ENCODE assay signal across 29 mouse cellular contexts in genomic region chr12:33242679-33243078, GRCm38 (mm10).
DNase-seq lines count a peak whose midpoint lies in the region; ATAC-seq lines count a peak whose summit lies in the region.
"Had no signal": no experiment of that assay in that cellular context is flagged by ENCODE, and none has a peak within 500 bp of the region (broad histone marks: within the 10 kb centered on the region; RNA-seq: fewer than 3 reads in every experiment).

No protein-coding gene starts in this region.

- no peaks in the 10 kb centered on the region for H3K27me3 ChIP-seq in heart, embryonic 13.5 days (replicated peaks)
- H3K27me3 ChIP-seq in midbrain, embryonic 14.5 days (ENCODE audit: control insufficient read depth, insufficient read depth, low read length) = no peaks in the 10 kb centered on the region
- no peaks in the 10 kb centered on the region for H3K27me3 ChIP-seq in midbrain, embryonic 11.5 days (ENCODE audit: control insufficient read depth, insufficient read depth, low read length)
- no peaks in the 10 kb centered on the region for H3K27me3 ChIP-seq in limb, embryonic 10.5 days (ENCODE audit: low read depth, poor library complexity, severe bottlenecking)
- H3K27me3 ChIP-seq in liver, embryonic 12.5 days (replicated peaks) = no peaks in the 10 kb centered on the region
- H3K27me3 ChIP-seq: embryonic facial prominence, embryonic 13.5 days; forebrain, embryonic 12.5 days; liver, embryonic 15.5 days; midbrain, embryonic 12.5 days had no signal

- no peak overlapping the region for H3K4me2 ChIP-seq in heart, embryonic 13.5 days
- H3K4me2 ChIP-seq in midbrain, embryonic 14.5 days (ENCODE audit: low read length) = no peak overlapping the region
- H3K4me2 ChIP-seq in midbrain, embryonic 11.5 days = no peak overlapping the region
- H3K4me2 ChIP-seq in liver, embryonic 12.5 days = no peak overlapping the region
- H3K4me2 ChIP-seq: embryonic facial prominence, embryonic 13.5 days; forebrain, embryonic 12.5 days; liver, embryonic 15.5 days; lung, embryonic 14.5 days; midbrain, embryonic 12.5 days had no signal

- no peak overlapping the region for H3K4me3 ChIP-seq in heart, embryonic 13.5 days
- H3K4me3 ChIP-seq in midbrain, embryonic 14.5 days (replicated peaks; ENCODE audit: low read depth, low read length) = no peak overlapping the region
- no peak overlapping the region for H3K4me3 ChIP-seq in midbrain, embryonic 11.5 days (ENCODE audit: low read depth, low read length)
- no peak overlapping the region for H3K4me3 ChIP-seq in limb, embryonic 10.5 days
- H3K4me3 ChIP-seq in liver, embryonic 12.5 days = no peak overlapping the region
- H3K4me3 ChIP-seq: embryonic facial prominence, embryonic 13.5 days; forebrain, embryonic 12.5 days; heart, adult 2 months; liver, embryonic 15.5 days; midbrain, embryonic 12.5 days had no signal

- H3K27ac ChIP-seq in heart, embryonic 13.5 days (replicated peaks) = 0 out of 2 replicates have a peak overlapping the region, but pooled peaks have one; percentile 43
- peak overlapping the region; percentile 50 for H3K27ac ChIP-seq in midbrain, embryonic 14.5 days (replicated peaks; ENCODE audit: low read depth, low read length)
- no peak overlapping the region for H3K27ac ChIP-seq in midbrain, embryonic 11.5 days (ENCODE audit: low read depth, low read length)
- H3K27ac ChIP-seq in limb, embryonic 10.5 days = 0 out of 2 replicates have a peak overlapping the region, but pooled peaks have one; percentile 9
- H3K27ac ChIP-seq in liver, embryonic 12.5 days = no peak overlapping the region
- H3K27ac ChIP-seq: forebrain, embryonic 12.5 days; heart, adult 2 months; kidney, postnatal 0 days; liver, embryonic 15.5 days; midbrain, embryonic 12.5 days had no signal

- no peak for DNase-seq in frontal cortex, postnatal 14 days (ENCODE audit: low spot score in 2 of 2)
- DNase-seq in heart, adult 11 months = no peak
- DNase-seq in midbrain, embryonic 14.5 days = no peak
- no peak for DNase-seq in midbrain, embryonic 11.5 days (ENCODE audit: low spot score, missing footprints)
- no peak for DNase-seq in limb, embryonic 10.5 days (ENCODE audit: low spot score)
- DNase-seq: adrenal gland, postnatal 25 days; cerebellum, adult 18-20 months; cerebellum, postnatal 10 days; gastrocnemius, postnatal 14 days; heart, adult 2 months; heart, postnatal 14 days; kidney, adult 8-10 months; layer of hippocampus, postnatal 36 days; liver; lung, embryonic 14.5 days; lung, postnatal 14 days; retina, postnatal 1 day; right cerebral cortex, postnatal 14 days; thymus, postnatal 4 days had no signal

- 0 out of 2 replicates have a peak, but pooled peaks cover 3% of the 10 kb centered on the region for H3K36me3 ChIP-seq in heart, embryonic 13.5 days
- H3K36me3 ChIP-seq in midbrain, embryonic 14.5 days (ENCODE audit: control insufficient read depth, insufficient read depth, low read length) = no peaks in the 10 kb centered on the region
- H3K36me3 ChIP-seq in midbrain, embryonic 11.5 days (ENCODE audit: control insufficient read depth, insufficient read depth, low read length) = no peaks in the 10 kb centered on the region
- H3K36me3 ChIP-seq in limb, embryonic 10.5 days = no peaks in the 10 kb centered on the region
- no peaks in the 10 kb centered on the region for H3K36me3 ChIP-seq in liver, embryonic 12.5 days
- H3K36me3 ChIP-seq: embryonic facial prominence, embryonic 13.5 days; forebrain, embryonic 12.5 days; liver, embryonic 15.5 days; midbrain, embryonic 12.5 days had no signal

- no peak overlapping the region for H3K9ac ChIP-seq in heart, embryonic 13.5 days
- H3K9ac ChIP-seq in midbrain, embryonic 14.5 days (replicated peaks; ENCODE audit: low read length) = no peak overlapping the region
- H3K9ac ChIP-seq in midbrain, embryonic 11.5 days (ENCODE audit: low read length) = no peak overlapping the region
- H3K9ac ChIP-seq in liver, embryonic 12.5 days = no peak overlapping the region
- H3K9ac ChIP-seq: embryonic facial prominence, embryonic 13.5 days; forebrain, embryonic 12.5 days; liver, embryonic 15.5 days; lung, embryonic 14.5 days; midbrain, embryonic 12.5 days had no signal

- 60% methylated on average over 8 of the region's 8 CpGs for WGBS in heart, embryonic 13.5 days
- WGBS in midbrain, embryonic 14.5 days = 78% methylated on average over 8 of the region's 8 CpGs
- 78% methylated on average over 8 of the region's 8 CpGs for WGBS in midbrain, embryonic 11.5 days
- 75% methylated on average over 8 of the region's 8 CpGs for WGBS in limb, embryonic 10.5 days
- WGBS in liver, embryonic 12.5 days (ENCODE audit: insufficient replicate concordance) = 79% methylated on average over 8 of the region's 8 CpGs

- peaks cover 54% of the 10 kb centered on the region for H3K4me1 ChIP-seq in heart, embryonic 13.5 days
- peaks cover 27% of the 10 kb centered on the region for H3K4me1 ChIP-seq in midbrain, embryonic 14.5 days (ENCODE audit: control insufficient read depth, insufficient read depth, low read length)
- no peaks in the 10 kb centered on the region for H3K4me1 ChIP-seq in midbrain, embryonic 11.5 days (ENCODE audit: control insufficient read depth, insufficient read depth, low read length)
- H3K4me1 ChIP-seq in limb, embryonic 10.5 days = peaks cover 17% of the 10 kb centered on the region
- H3K4me1 ChIP-seq in liver, embryonic 12.5 days = peaks cover 13% of the 10 kb centered on the region; the same call in 1 of the 2 replicates

- ATAC-seq in frontal cortex, adult (ENCODE audit: low TSS enrichment) = peak; percentile 61
- no peak for ATAC-seq in heart, embryonic 13.5 days (ENCODE audit: extremely low read depth, insufficient number of reproducible peaks, low FRiP score, low TSS enrichment)
- ATAC-seq in midbrain, embryonic 14.5 days (ENCODE audit: low FRiP score, low TSS enrichment) = no peak
- ATAC-seq in midbrain, embryonic 11.5 days (ENCODE audit: low FRiP score) = no peak
- ATAC-seq in liver, embryonic 12.5 days = no peak
- ATAC-seq: CD4-positive, CD25-positive, alpha-beta regulatory T cell, adult 4 months; intestine, embryonic 16.5 days had no signal

- H3K9me3 ChIP-seq in heart, embryonic 13.5 days = peaks cover 11% of the 10 kb centered on the region; the same call in 1 of the 2 replicates
- 0 out of 2 replicates have a peak, but pooled peaks cover 4% of the 10 kb centered on the region for H3K9me3 ChIP-seq in midbrain, embryonic 14.5 days (ENCODE audit: control insufficient read depth, low read length)
- H3K9me3 ChIP-seq in midbrain, embryonic 11.5 days (ENCODE audit: control insufficient read depth, low read length) = no peaks in the 10 kb centered on the region
- no peaks in the 10 kb centered on the region for H3K9me3 ChIP-seq in limb, embryonic 10.5 days (replicated peaks)
- no peaks in the 10 kb centered on the region for H3K9me3 ChIP-seq in liver, embryonic 12.5 days (replicated peaks)
- H3K9me3 ChIP-seq: forebrain, embryonic 12.5 days; liver, embryonic 15.5 days; midbrain, embryonic 12.5 days had no signal

Comparison
In these comparisons a context has a peak if more than half of its experiments do, and no peak if none do; other contexts are left out.
1. H3K27ac ChIP-seq: peak in heart, embryonic 13.5 days (single experiment), midbrain, embryonic 14.5 days (single experiment) and limb, embryonic 10.5 days (single experiment); none in midbrain, embryonic 11.5 days (single experiment) and liver, embryonic 12.5 days (single experiment).